Mouse (Mus musculus): ENCODE data around the gene Rnf24. TPM values are rescaled to one million over a fixed set of nuclear protein-coding genes. Genes with fewer than 3 reads are reported as not detected.

The Rnf24 gene
- polyA plus RNA-seq, 1 experiment, result not detected

GRCm38 (mm10) chr2:131296746-131297261, 55.9 kb downstream of the Rnf24 start:
- TF ChIP-seq GATA1 (IDR thresholded peaks at IDR 0.05; ENCODE audit: low read length), result no peak
- TF ChIP-seq TAL1 (IDR thresholded peaks at IDR 0.05; ENCODE audit: low read length), result no peak
- H3K27me3 ChIP-seq (ENCODE audit: control insufficient read depth), result no peaks in the 10 kb centered on the region
- no peaks in the 10 kb centered on the region; the same call in 1 of the 2 replicates for H3K4me1 ChIP-seq (ENCODE audit: control insufficient read depth)
- no peak overlapping the region for H3K4me3 ChIP-seq (replicated peaks)
- peaks cover 3% of the 10 kb centered on the region; the same call in 1 of the 2 replicates for H3K9me3 ChIP-seq (ENCODE audit: control insufficient read depth, low read length)
- peaks cover 80% of the 10 kb centered on the region for H3K36me3 ChIP-seq (ENCODE audit: control insufficient read depth)

- TF ChIP-seq GATA1 (IDR thresholded peaks at IDR 0.05; ENCODE audit: low read length) (no peak), TAL1 (IDR thresholded peaks at IDR 0.05; ENCODE audit: low read length) (no peak)
- Histone ChIP-seq H3K9me3 (ENCODE audit: control insufficient read depth, low read length) (peaks cover 2% of the 10 kb centered on the region; the same call in 1 of the 2 replicates), H3K27me3 (ENCODE audit: control insufficient read depth) (no peaks in the 10 kb centered on the region), H3K4me1 (ENCODE audit: control insufficient read depth) (no peaks in the 10 kb centered on the region; the same call in 1 of the 2 replicates), H3K4me3 (replicated peaks) (no peak overlapping the region), H3K36me3 (ENCODE audit: control insufficient read depth) (peaks cover 96% of the 10 kb centered on the region)
Observed at GRCm38 (mm10) chr2:131290669-131291068, 62.0 kb downstream of the Rnf24 start.

GRCm38 (mm10) chr2:131286276-131286675, 66.4 kb downstream of the Rnf24 start:
- no peaks in the 10 kb centered on the region for H3K9me3 ChIP-seq (ENCODE audit: control insufficient read depth, low read length)
- H3K4me3 ChIP-seq (replicated peaks), result no peak overlapping the region
- no peaks in the 10 kb centered on the region for H3K27me3 ChIP-seq (ENCODE audit: control insufficient read depth)
- H3K4me1 ChIP-seq (ENCODE audit: control insufficient read depth), result no peaks in the 10 kb centered on the region
- H3K36me3 ChIP-seq (ENCODE audit: control insufficient read depth), result peaks cover 94% of the 10 kb centered on the region
- TF ChIP-seq TAL1 (IDR thresholded peaks at IDR 0.05; ENCODE audit: low read length) (no peak), GATA1 (IDR thresholded peaks at IDR 0.05; ENCODE audit: low read length) (no peak)

GRCm38 (mm10) chr2:131281596-131281995, 71.1 kb downstream of the Rnf24 start:
- peaks cover 3% of the 10 kb centered on the region; the same call in 1 of the 2 replicates for H3K4me1 ChIP-seq (ENCODE audit: control insufficient read depth)
- peaks cover 98% of the 10 kb centered on the region for H3K36me3 ChIP-seq (ENCODE audit: control insufficient read depth)
- H3K27me3 ChIP-seq (ENCODE audit: control insufficient read depth), result no peaks in the 10 kb centered on the region
- TF ChIP-seq GATA1 (IDR thresholded peaks at IDR 0.05; ENCODE audit: low read length), result no peak
- TF ChIP-seq TAL1 (IDR thresholded peaks at IDR 0.05; ENCODE audit: low read length), result no peak
- H3K4me3 ChIP-seq (replicated peaks), result no peak overlapping the region
- H3K9me3 ChIP-seq (ENCODE audit: control insufficient read depth, low read length), result no peaks in the 10 kb centered on the region

GRCm38 (mm10) chr2:131276722-131277121, 76.0 kb downstream of the Rnf24 start:
- peaks cover 96% of the 10 kb centered on the region for H3K36me3 ChIP-seq (ENCODE audit: control insufficient read depth)
- H3K4me1 ChIP-seq (ENCODE audit: control insufficient read depth), result peaks cover 3% of the 10 kb centered on the region; the same call in 1 of the 2 replicates
- TF ChIP-seq TAL1 (IDR thresholded peaks at IDR 0.05; ENCODE audit: low read length) (no peak), GATA1 (IDR thresholded peaks at IDR 0.05; ENCODE audit: low read length) (no peak)
- no peak overlapping the region for H3K4me3 ChIP-seq (replicated peaks)
- no peaks in the 10 kb centered on the region for H3K27me3 ChIP-seq (ENCODE audit: control insufficient read depth)
- no peaks in the 10 kb centered on the region for H3K9me3 ChIP-seq (ENCODE audit: control insufficient read depth, low read length)

- TF ChIP-seq TAL1 (IDR thresholded peaks at IDR 0.05; ENCODE audit: low read length) (no peak), GATA1 (IDR thresholded peaks at IDR 0.05; ENCODE audit: low read length) (no peak)
Observed at GRCm38 (mm10) chr2:131275493-131275892, 77.2 kb downstream of the Rnf24 start.

GRCm38 (mm10) chr2:131265056-131265455, 87.6 kb downstream of the Rnf24 start:
- Histone ChIP-seq H3K9me3 (ENCODE audit: control insufficient read depth, low read length) (no peaks in the 10 kb centered on the region), H3K4me3 (replicated peaks) (peak overlapping the region; percentile 92), H3K27me3 (ENCODE audit: control insufficient read depth) (no peaks in the 10 kb centered on the region), H3K36me3 (ENCODE audit: control insufficient read depth) (peaks cover 54% of the 10 kb centered on the region), H3K4me1 (ENCODE audit: control insufficient read depth) (peaks cover 61% of the 10 kb centered on the region)
- TF ChIP-seq GATA1 (IDR thresholded peaks at IDR 0.05; ENCODE audit: low read length) (no peak), TAL1 (IDR thresholded peaks at IDR 0.05; ENCODE audit: low read length) (no peak)

More at GRCm38 (mm10) chr2:131275493-131275892, 77.2 kb downstream of the Rnf24 start:
- no peak overlapping the region for H3K4me3 ChIP-seq (replicated peaks)
- H3K36me3 ChIP-seq (ENCODE audit: control insufficient read depth), result peaks cover 96% of the 10 kb centered on the region
- no peaks in the 10 kb centered on the region for H3K9me3 ChIP-seq (ENCODE audit: control insufficient read depth, low read length)
- no peaks in the 10 kb centered on the region for H3K27me3 ChIP-seq (ENCODE audit: control insufficient read depth)
- H3K4me1 ChIP-seq (ENCODE audit: control insufficient read depth), result peaks cover 6% of the 10 kb centered on the region

GRCm38 (mm10) chr2:131264027-131264426, 88.7 kb downstream of the Rnf24 start:
- TF ChIP-seq TAL1 (IDR thresholded peaks at IDR 0.05; ENCODE audit: low read length) (no peak), GATA1 (IDR thresholded peaks at IDR 0.05; ENCODE audit: low read length) (no peak)
- peaks cover 43% of the 10 kb centered on the region for H3K36me3 ChIP-seq (ENCODE audit: control insufficient read depth)
- H3K4me1 ChIP-seq (ENCODE audit: control insufficient read depth), result peaks cover 69% of the 10 kb centered on the region
- H3K4me3 ChIP-seq (replicated peaks), result peak overlapping the region; percentile 92
- H3K27me3 ChIP-seq (ENCODE audit: control insufficient read depth), result no peaks in the 10 kb centered on the region
- no peaks in the 10 kb centered on the region for H3K9me3 ChIP-seq (ENCODE audit: control insufficient read depth, low read length)

- no peaks in the 10 kb centered on the region for H3K27me3 ChIP-seq (ENCODE audit: control insufficient read depth)
Observed at GRCm38 (mm10) chr2:131262680-131263670, 89.7 kb downstream of the Rnf24 start.

More at GRCm38 (mm10) chr2:131262680-131263670, 89.7 kb downstream of the Rnf24 start:
- H3K4me1 ChIP-seq (ENCODE audit: control insufficient read depth), result peaks cover 72% of the 10 kb centered on the region
- peaks cover 34% of the 10 kb centered on the region for H3K36me3 ChIP-seq (ENCODE audit: control insufficient read depth)
- H3K9me3 ChIP-seq (ENCODE audit: control insufficient read depth, low read length), result no peaks in the 10 kb centered on the region
- TF ChIP-seq TAL1 (IDR thresholded peaks at IDR 0.05; ENCODE audit: low read length) (no peak), GATA1 (IDR thresholded peaks at IDR 0.05; ENCODE audit: low read length) (no peak)
- H3K4me3 ChIP-seq (replicated peaks), result peak overlapping the region; percentile 92
